Mouse (Mus musculus): ENCODE measurements around the gene Itga11.

Gene Itga11

DNA sequence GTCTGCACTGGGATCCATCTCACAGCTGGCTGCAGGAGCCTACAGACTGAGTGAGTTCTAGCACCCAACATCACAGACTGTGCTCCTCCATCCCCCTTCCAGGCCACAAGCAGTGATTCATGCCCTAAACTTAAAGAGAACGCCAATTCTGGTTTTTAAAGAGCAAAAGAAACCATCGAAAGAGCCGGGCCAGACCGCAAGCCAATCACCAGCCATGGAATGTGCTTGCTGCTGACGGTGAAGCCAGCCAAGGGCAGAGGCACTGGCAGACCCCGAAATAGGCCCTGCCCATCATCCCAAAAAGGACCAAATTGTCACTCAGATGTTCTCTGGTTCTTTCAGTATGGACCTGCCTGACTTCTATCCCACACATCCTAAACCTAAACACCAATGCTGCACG, 6.7 kb downstream of the Itga11 start:
- no peak for DNase-seq (ENCODE audit: low spot score in 2 of 2)

DNA sequence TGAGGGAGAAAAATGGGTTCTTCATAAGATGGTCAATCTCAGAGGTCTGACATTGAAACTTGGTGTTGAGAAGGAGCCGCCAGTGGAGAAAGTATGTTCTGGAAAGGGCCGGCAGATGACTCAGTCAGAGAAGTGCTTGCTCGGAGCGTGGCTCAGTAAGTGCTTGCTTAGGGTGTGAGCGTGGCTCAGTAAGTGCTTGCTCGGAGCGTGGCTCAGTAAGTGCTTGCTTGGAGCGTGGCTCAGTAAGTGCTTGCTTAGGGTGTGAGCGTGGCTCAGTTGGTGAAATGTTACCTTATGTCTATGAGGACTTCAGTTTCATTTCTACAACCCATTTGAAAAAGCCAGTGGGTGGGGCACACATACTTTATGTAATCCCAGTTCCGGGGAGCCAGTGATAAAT, 12.1 kb downstream of the Itga11 start:
- DNase-seq (ENCODE audit: low spot score in 2 of 2): no peak

DNA sequence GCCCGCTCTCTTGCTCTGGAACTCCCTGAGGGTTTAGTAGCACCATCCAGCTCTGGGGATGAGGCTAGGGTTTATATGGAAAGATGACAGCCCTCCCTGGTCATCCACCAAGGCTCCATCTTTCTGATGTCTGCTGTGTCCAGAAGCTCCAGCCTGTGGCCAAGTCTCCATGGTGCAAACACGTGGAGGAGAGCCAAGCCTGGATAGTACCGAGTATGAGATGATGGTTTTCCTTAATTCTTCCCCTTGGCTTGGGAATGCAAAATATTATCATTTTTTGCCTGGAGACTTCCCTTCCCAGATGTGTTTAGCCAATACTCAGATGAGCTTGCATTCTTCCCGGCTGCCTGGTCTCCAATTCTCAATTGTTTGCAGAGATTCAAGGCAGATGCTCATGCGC, 16.4 kb downstream of the Itga11 start:
- DNase-seq (ENCODE audit: low spot score in 2 of 2): no peak

DNA sequence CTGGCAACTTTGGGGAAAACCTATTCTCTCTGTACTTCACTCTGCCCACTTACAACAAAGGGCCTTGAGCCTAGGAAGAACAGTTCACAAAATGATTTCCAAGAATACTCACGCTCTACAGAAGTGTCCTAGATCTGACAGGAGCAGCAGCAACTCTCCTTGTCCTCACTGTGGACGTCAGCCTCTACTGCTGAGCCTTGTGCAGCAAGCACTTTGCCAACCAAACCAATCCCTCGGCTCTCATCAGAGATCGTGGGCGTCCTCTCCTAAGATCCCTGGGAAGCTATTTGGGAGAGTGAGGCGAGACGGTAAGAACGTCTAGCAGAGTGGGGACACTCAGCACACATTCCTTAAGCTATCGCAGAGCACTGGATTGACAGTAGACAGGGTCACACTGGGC, 17.6 kb downstream of the Itga11 start:
- DNase-seq (ENCODE audit: low spot score in 2 of 2): no peak

DNA sequence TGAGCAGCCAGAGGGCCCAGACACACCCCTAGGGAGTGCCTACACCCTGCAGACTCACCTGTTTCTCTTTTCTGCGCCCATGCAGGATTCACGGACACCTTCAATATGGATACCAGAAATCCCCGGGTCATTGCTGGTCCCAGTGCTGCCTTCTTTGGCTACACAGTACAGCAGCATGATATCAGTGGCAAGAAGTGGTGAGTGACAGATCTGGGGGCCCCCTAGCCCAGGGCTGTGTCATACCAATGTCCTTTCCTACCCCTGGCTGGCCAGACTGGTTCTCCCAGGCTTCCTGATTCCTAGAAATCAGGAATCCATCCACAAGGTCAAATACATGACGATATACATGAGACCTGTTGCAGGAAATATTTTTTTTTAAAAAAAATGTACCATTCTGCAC, 19.2 kb downstream of the Itga11 start:
- DNase-seq (ENCODE audit: low spot score in 2 of 2): no peak

DNA sequence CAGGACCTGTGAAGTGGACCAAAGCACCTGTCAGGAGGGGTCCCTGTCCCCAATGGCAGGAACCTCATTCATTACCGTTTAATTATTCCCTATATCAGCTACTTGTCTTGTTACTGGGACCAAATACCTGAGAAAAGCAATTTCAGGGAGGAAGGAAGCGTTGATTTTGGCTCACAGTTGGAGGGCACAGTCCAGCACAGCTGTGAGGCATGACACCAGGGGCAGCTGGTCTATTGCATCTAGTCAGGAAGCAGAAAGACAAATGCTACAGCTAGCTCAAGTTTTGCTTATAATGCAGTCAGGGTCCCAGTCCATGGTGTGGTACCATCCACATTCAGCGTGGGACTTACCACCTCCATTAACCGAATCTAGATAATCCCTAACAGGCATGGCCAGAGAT, 29.6 kb downstream of the Itga11 start:
- no peak for DNase-seq (ENCODE audit: low spot score in 2 of 2)

DNA sequence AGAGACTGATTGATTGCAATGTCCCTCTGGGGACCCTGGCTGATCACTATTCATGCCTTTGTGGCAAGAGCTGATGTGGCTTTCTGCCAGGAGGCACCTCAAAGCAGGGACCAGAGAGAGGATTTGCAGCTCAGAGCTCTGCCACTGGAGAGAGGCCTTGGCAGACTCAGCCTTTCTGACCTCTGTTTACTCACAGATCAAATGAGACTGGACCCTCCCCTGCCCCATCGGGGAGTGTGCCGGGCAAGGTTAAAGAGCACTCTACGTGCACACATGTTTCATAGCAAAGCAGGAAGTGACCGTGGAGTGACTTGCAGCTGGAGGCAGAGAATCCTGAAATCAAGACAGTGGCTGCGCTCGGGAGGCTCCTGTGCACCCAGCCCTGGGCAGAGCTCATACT, 30.2 kb downstream of the Itga11 start:
- no peak for DNase-seq (ENCODE audit: low spot score in 2 of 2)

DNA sequence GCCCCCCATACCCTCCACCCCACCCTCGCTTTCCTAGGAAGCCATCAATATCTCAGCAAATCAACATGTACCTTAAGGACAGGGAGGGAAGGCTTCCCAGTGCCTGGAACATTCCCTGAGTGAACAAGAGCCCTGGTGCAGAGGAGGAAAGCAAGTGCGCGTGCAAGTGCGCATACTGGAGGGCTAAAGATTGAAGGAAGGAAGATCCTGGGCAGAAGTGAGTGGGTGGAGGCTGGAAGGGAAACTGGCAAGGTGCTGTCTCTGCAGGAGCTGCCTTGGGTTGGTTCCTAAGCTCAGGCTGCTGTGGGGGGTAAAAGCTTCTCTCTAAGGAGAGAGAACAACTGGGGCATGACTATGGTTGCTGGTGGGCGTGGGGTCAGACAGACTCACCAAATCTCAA, 32.4 kb downstream of the Itga11 start:
- peak; percentile 46 to 49 for DNase-seq (ENCODE audit: low spot score in 2 of 2)

DNA sequence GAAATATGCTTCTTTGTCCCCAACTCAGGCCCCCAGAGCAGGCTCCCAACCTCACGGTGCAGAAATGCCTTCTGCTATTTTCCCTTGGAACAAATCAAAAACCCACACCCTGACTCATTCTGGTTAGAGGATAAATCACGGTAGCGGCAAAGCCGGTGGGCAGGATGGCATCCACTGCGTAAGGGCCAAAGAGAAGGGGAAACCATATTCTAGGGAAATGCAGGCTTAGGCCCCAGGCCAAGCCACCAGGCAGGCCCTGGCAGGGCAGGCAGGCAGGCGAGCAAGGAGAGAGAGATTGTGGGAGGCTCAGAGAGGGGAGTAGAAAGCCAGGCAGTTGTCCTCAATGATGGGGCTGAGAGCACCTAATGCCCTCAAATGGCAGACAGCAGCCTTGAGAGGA, 34.7 kb downstream of the Itga11 start:
- peak in 1 of 2 experiments; percentile 48 for DNase-seq (ENCODE audit: low spot score in 2 of 2)

DNA sequence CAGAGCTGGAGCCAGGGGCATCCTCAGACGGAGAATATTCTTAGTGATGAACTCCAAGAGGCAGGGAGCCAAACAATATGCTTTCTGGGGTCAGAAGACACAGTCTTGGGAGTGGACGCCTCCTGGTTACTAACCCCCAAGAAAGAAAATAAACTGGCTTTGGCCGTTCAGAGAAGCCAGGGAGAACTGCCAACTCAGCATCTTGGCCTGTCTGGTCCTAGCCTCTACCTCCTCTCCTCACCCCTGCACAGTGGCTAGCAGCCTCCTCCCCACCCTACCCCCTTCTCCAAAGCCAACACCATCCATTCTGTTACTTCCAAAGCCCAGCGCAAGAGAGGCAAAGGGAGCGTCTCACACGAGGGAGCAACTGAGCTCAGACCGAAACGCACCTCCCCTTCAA, 35.4 kb downstream of the Itga11 start:
- DNase-seq (ENCODE audit: low spot score in 2 of 2): no peak

DNA sequence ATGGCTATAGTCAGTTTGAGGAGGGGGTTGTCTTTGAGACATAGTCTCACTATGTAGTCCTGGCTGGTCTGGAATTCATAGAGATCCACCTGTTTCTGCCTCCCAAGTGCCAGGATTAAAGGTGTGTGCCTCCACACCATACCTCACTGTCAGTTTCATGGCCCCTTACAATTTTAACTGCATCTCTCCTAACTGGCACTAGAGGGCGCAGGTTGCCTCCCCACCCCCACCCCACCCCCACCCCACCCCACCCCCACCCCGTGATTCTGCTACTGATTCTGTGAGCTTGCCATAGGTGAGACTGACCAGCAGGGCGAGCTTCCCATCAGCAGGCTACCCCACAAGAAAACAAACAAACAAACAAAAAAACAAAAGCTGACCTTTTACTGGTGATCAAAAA, 36.7 kb downstream of the Itga11 start:
- DNase-seq (ENCODE audit: low spot score in 2 of 2): no peak

DNA sequence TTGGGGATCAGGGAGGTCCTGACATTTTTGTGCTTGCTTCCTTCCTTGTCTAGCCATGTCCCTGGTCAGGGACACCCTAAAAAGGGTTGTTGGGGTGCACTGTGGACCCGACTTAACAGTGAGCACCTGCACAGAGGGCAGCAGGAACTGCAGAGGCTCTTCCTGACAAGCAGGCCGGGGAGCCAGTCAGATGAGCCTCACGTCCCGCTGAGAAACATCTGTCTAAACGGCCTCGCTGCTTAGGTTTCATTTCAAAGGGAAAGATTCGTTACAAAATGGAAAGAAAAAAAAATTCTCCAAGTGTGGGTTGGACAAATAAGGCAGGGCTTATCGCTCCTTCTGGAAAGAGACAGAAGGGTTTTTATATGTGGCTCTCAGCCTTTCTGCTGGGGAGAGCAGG, 40.4 kb downstream of the Itga11 start:
- no peak for DNase-seq (ENCODE audit: low spot score in 2 of 2)

DNA sequence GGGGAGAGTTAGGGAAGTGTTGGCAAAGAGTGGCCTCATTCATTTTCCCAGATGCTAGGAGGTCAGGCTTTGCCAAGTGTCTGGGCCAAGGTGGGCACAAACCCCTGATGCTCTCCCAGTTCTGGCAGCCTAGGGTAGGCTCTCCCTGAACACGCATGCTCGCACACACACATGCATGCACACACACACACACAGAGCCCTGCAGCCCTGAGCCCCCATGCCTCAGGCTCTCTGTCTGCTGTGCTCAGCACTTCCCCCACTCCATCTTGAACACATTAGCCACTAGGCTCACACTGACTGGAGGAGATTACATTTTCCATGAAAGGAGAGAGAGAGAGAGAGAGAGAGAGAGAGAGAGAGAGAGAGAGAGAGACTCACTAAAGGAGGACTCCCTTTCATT, 44.2 kb downstream of the Itga11 start:
- no peak for DNase-seq (ENCODE audit: low spot score in 2 of 2)

DNA sequence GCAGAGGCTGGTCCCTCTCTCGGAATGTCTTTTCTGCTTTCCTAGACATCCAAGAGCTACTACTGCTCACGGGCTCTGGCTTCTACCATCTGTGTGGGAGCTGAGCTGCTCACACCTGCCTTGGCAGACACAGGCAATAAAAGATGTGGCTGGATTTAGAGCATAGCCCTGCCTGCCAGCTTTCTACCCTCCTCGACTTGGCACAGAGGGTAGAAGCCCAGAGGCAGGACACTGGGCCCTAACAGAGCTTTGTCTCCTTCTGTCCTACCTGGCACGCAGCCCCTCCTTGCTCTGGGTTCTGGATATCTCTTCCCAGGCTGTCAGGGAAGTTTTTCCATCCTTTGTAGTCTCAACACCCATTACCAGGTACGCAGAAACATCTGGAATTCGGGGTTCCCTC, 45.1 kb downstream of the Itga11 start:
- peak; percentile 31 to 71 for DNase-seq (ENCODE audit: low spot score in 2 of 2)

DNA sequence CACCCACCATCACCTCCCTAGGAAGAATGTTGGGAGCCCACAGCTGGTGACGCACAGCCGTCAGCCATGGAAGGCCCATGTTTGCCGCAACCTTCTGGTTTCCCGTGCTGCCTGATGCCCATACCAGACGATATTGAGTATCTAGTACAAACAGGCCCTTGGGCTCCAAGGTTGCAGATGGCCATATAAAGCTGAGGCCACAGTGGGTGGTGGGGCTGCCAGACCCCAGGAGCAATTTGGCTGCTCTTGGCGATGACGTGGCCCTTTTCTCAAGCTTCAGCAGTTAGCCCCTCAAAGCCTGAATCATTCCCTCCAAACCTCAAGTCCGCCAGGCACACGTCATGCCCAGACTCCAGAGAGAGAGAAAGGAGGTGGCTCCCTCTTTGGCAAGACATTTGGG, 46.5 kb downstream of the Itga11 start:
- DNase-seq (ENCODE audit: low spot score in 2 of 2): no peak

DNA sequence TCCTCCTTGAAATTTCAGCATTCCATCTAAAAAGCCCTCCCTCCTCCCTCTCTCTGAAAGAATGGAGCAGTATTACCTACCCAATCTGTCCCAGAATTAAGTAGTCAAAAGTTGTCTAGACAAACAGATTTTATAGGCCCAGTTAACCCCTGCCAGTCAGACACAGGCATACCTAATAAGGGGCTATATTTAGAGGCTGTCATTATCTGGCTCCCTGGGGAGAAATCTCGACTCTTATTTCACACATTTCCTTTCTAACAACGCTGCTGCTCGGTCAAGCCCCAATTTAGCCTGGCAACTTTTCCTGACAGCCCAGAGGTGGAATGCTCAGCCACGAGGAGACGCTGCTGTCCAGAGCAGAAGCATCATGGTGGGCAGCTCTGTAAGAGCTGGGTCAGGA, 47.6 kb downstream of the Itga11 start:
- no peak for DNase-seq (ENCODE audit: low spot score in 2 of 2)

DNA sequence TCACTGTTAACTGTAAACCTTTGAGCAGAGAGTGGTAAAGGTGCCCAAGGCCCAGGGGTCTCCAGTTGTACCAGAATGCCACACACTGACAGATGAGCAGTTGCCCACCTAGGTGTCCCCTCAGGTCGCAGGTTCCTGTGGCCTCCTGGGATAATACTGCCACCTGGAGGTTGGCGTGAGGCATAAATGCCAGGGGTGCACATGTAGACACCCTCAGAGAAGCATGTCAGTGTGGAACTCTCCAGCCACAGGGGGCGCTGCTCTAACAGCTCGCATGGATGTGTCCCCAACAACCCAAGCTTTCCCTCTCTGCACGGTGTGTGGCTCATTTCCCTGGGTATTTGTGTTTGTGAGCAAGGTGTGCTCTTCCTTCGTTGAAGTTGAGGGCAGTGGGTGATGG, 48.8 kb downstream of the Itga11 start:
- DNase-seq (ENCODE audit: low spot score in 2 of 2): no peak

DNA sequence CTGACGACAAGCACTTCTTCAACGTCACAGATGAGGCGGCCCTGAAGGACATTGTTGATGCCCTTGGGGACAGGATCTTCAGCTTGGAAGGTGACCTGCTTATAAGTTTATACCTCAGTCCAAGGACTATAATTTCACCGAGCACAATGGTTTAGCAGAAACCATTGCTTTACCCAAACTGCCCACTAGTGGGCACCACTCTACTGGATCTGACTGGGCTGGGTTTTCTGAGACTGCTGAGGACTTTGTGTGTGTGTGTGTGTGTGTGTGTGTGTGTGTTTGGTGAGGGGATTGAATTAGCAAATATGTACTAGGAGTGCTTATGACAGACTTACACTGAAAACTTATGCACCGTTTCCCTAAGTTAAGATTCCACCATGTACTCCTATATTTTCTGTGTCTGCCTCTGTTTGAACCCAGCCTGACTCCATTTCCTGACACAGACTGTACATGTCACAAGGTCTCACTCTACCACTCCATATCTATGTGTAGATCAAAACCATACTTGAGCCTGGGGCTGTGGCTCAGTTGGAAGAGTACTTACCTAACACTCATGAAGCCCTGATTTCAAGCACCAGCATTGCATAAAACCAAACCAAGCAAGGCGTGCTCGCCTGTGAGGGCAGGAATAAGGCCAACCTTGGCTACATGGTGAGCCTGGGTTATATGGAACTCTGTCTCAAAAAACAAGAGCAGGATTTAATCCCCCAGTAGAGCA, 67.1 kb downstream of the Itga11 start:
- DNase-seq (ENCODE audit: low spot score in 2 of 2): no peak

DNA sequence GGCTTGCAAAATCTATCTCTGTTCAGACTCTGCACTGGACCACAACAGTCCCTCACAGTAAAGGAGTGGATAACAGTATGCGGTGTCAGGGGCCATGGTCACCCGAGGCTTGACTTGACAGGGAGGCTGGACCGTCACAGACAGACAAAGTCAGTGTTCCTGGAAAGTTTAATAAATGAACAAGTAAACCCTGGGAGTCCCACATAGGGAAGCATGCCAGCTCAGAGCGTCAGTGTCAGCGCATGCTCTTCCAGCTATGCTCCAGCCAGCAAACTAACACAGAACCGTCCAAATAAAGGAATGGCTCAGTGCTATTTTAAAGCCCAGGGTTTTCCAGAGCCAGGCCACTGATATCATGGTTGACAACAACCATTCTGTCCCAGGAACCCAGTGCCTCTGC, 69.0 kb downstream of the Itga11 start:
- DNase-seq (ENCODE audit: low spot score in 2 of 2): no peak

DNA sequence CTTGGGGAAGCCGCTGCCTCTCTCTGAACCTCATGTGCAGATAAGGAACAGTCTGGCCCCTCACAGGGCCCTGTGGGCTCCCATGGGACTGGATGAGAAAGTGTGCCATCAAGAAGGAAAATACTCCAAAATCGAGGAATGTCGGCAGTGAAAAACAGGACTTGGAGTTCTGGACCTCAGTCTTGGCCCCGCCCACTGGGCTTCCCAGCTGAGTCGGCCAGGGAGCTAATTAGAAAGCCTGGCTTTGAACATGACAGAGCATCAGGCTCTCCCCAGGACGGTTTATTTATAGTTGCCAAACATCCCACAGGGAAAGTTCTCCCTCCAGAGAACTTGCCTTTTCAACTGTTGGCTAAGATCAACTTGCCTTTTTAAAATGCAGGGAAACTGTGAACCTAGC, 72.0 kb downstream of the Itga11 start:
- no peak for DNase-seq (ENCODE audit: low spot score in 2 of 2)

DNA sequence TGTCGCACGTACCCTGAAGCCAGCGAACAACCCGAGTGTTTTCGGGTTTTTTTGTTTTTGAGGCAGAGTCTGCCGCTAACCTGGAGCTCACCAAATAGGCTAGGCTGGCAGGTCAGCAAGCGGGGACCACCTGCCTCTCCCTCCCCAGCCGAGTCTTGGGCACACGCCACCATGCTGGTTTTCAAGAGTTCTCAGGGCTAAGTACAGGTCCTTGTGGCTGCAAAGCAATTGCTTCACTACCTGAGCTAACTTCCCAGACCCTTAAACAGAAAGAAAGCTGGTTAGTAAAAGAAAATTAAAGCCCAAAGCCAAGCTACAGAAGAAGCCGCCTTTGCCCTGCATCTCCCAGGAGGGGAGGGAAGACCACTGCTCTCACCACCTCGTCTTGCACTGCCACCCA, 72.8 kb downstream of the Itga11 start:
- no peak for DNase-seq (ENCODE audit: low spot score in 2 of 2)

DNA sequence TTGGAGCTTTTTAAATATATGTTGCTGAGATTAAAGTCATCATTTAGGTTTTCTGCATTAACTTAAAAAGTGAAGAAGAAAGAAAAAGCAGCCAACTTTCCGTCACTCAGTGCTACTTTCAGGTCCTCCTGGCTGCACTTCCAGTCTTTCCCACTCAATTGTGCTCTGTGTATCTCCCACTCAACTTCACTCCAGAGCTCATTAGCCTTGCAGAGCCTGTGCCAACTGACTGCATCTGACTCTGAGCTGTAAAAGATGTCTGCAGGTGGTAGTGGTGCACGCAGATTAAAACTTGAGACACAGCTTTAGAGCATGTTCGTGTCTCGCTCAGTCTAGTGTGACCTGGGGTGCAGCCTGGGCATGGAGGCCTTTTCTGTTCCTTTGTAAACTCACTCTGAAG, 80.7 kb downstream of the Itga11 start:
- peak; percentile 73 to 86 for DNase-seq (ENCODE audit: low spot score in 2 of 2)

DNA sequence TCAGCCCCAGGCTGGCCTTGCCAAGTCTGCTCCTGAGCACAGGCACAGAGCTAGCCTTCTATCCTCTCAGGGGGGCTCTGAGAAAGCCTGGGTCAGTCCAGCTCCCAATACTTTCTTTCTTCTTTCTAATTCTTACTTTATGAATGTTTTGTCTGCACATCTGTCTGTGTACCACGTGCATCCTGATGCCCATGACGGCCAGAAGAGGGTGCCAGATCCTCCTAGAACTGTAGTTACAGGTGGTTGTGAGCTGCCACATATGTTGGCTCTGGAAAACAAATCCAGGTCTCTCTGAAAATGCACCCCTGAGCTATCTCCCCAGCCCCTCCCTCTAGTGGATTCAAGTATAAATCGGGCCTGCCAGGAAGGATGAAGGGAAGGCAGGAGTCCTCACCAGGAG, 82.0 kb downstream of the Itga11 start:
- DNase-seq (ENCODE audit: low spot score in 2 of 2): no peak

DNA sequence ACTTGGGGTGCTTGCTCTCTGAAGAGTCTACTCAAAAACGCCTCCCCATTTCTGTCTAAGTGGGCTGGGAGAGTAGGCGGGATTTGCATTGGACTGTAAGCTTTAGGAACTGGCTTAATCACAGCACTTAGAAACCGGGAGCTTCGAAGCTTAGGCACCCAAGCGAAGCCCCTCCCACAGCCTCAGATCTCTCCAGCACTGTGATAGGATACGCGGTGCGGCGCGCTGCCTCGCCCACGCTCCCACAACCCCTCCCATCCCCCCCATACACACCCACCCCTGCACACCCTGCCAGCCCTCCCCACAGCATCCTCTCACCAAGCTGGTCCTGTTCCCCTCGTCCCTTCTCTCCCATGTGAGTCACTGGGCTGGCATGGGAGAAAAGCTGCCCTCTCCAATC, 85.9 kb downstream of the Itga11 start:
- DNase-seq (ENCODE audit: low spot score in 2 of 2): no peak

All from frontal cortex, postnatal 36 days (tissue).